Mouse (Mus musculus): ENCODE data around the gene 2900011O08Rik.
A peak's percentile ranks its signal among the peaks of the same experiment; 100 is the strongest.
"Not testable (repeated sequence)": the region's sequence is repeated elsewhere in the genome, so short reads cannot be mapped to it uniquely, and the experiment has no call there.

The 2900011O08Rik gene

GRCm38 (mm10) chr16:14005266-14005665, 18.9 kb downstream of the 2900011O08Rik start:
- peak; percentile 84 for DNase-seq

GRCm38 (mm10) chr16:14008081-14008480, 21.7 kb downstream of the 2900011O08Rik start:
- peak; percentile 46 for DNase-seq

GRCm38 (mm10) chr16:14008708-14009107, 22.3 kb downstream of the 2900011O08Rik start:
- peak; percentile 17 for DNase-seq

GRCm38 (mm10) chr16:14009966-14010365, 23.6 kb downstream of the 2900011O08Rik start:
- DNase-seq, result peak; percentile 36

- DNase-seq, result no peak
Measured at GRCm38 (mm10) chr16:14017306-14017705, 30.9 kb downstream of the 2900011O08Rik start.

GRCm38 (mm10) chr16:14021166-14021822, 34.9 kb downstream of the 2900011O08Rik start:
- no peak for DNase-seq

- no peak for DNase-seq
Measured at GRCm38 (mm10) chr16:14025091-14025990, 38.9 kb downstream of the 2900011O08Rik start.

- no peak for DNase-seq
Measured at GRCm38 (mm10) chr16:14029072-14029471, 42.7 kb downstream of the 2900011O08Rik start.

GRCm38 (mm10) chr16:14029851-14030250, 43.4 kb downstream of the 2900011O08Rik start:
- DNase-seq, result no peak

- peak; percentile 9 for DNase-seq
Measured at GRCm38 (mm10) chr16:14030650-14031049, 44.2 kb downstream of the 2900011O08Rik start.

GRCm38 (mm10) chr16:14033076-14033475, 46.7 kb downstream of the 2900011O08Rik start:
- no peak for DNase-seq

- DNase-seq, result no peak
Measured at GRCm38 (mm10) chr16:14042421-14042820, 56.0 kb downstream of the 2900011O08Rik start.

- DNase-seq, result no peak
Measured at GRCm38 (mm10) chr16:14044695-14045094, 58.3 kb downstream of the 2900011O08Rik start.

GRCm38 (mm10) chr16:14046224-14046756, 59.9 kb downstream of the 2900011O08Rik start:
- DNase-seq, result no peak

- no peak for DNase-seq
Measured at GRCm38 (mm10) chr16:14052221-14052620, 65.8 kb downstream of the 2900011O08Rik start.

GRCm38 (mm10) chr16:14053116-14053515, 66.7 kb downstream of the 2900011O08Rik start:
- DNase-seq, result no peak

GRCm38 (mm10) chr16:14055271-14055670, 68.9 kb downstream of the 2900011O08Rik start:
- DNase-seq, result no peak

GRCm38 (mm10) chr16:14056734-14057133, 70.3 kb downstream of the 2900011O08Rik start:
- no peak for DNase-seq

- DNase-seq, result no peak
Measured at GRCm38 (mm10) chr16:14058541-14058940, 72.1 kb downstream of the 2900011O08Rik start.

GRCm38 (mm10) chr16:14059118-14059854, 72.9 kb downstream of the 2900011O08Rik start:
- no peak for DNase-seq

- no peak for DNase-seq
Measured at GRCm38 (mm10) chr16:14059869-14060268, 73.5 kb downstream of the 2900011O08Rik start.

GRCm38 (mm10) chr16:14066571-14066970, 80.2 kb downstream of the 2900011O08Rik start:
- DNase-seq, result not testable (repeated sequence)

GRCm38 (mm10) chr16:14068701-14069100, 82.3 kb downstream of the 2900011O08Rik start:
- not testable (repeated sequence) for DNase-seq

All from kidney, adult 11 months (tissue).